In the genomic region with DNA sequence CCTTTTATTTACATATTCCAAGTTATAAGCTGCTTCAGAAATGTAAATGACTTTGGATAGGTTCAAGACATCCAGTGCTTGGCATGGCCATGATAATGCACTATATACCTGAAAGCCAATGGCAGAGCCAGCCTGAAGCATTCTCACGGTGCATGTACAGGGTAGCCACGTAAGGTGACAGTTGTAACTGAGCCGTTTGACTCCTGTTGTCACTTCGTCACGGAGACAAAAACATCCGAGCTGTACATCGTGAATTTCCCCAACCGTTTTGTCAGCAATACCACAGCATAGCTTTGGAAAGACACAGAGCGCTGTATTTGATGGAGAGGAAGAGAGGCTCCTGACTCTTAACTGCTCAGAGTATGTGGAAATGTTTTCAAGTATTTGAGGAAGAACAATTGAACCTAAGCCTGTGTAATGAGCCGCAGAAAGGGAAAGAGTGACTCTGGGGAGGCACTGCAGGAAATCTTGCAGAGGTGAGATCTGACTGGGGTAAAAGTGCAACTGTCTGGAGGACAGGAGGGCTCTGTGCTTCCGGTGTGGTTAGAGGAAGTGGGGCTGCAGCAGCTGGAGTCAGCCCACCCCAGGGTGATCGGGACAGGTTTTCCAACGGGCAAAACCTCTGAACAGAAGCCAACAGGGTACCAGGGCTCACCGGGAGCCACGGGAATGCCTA, we compare ENCODE assay signal across 12 mouse cellular contexts. TPM values are rescaled to one million over a fixed set of nuclear protein-coding genes. Genes with fewer than 3 reads are reported as not detected.
DNase-seq lines count a peak whose midpoint lies in the region; ATAC-seq and TF ChIP-seq lines count a peak whose summit lies in the region.
"Had no signal": no experiment of that assay in that cellular context is flagged by ENCODE, and none has a peak within 500 bp of the region (broad histone marks: within the 10 kb centered on the region; RNA-seq: fewer than 3 reads in every experiment).

No protein-coding gene starts in this region.

- H3K9ac ChIP-seq in intestine, postnatal 0 days (ENCODE audit: low read depth, low read length) = no peak overlapping the region
- no peak overlapping the region for H3K9ac ChIP-seq in intestine, embryonic 16.5 days (ENCODE audit: low read depth, low read length)
- H3K9ac ChIP-seq in midbrain, embryonic 14.5 days (replicated peaks; ENCODE audit: low read length) = no peak overlapping the region

- DNase-seq in thymus, postnatal 0 days (ENCODE audit: low spot score) = peak; percentile 85
- no peak for DNase-seq in midbrain, embryonic 14.5 days
- DNase-seq in frontal cortex, postnatal 36 days (ENCODE audit: low spot score in 2 of 2) = no peak
- no peak for DNase-seq in embryo, embryonic 10.5 days (ENCODE audit: low spot score)
- DNase-seq: right cerebral cortex, adult 18-20 months had no signal

- WGBS in intestine, postnatal 0 days = 56% methylated on average over 15 of the region's 15 CpGs
- WGBS in intestine, embryonic 16.5 days = 67% methylated on average over 15 of the region's 15 CpGs
- 3% methylated on average over 15 of the region's 15 CpGs for WGBS in bone marrow, adult 2 months
- 71% methylated on average over 15 of the region's 15 CpGs for WGBS in midbrain, embryonic 14.5 days

- no peak for TF ChIP-seq CTCF in intestine, postnatal 0 days (IDR thresholded peaks at IDR 0.05; ENCODE audit: low read depth)
- TF ChIP-seq CTCF in bone marrow, adult 2 months (IDR thresholded peaks at IDR 0.05; ENCODE audit: control insufficient read depth, insufficient read depth, low read length) = no peak

- no peaks in the 10 kb centered on the region for H3K4me1 ChIP-seq in intestine, postnatal 0 days (replicated peaks; ENCODE audit: control insufficient read depth, insufficient read depth, low read length)
- H3K4me1 ChIP-seq in intestine, embryonic 16.5 days (ENCODE audit: control insufficient read depth, insufficient read depth, low read length) = no peaks in the 10 kb centered on the region
- H3K4me1 ChIP-seq in bone marrow, adult 2 months (ENCODE audit: control insufficient read depth, insufficient read depth, low read length) = peaks cover 1% of the 10 kb centered on the region; the same call in 1 of the 2 replicates
- H3K4me1 ChIP-seq in midbrain, embryonic 14.5 days (ENCODE audit: control insufficient read depth, insufficient read depth, low read length) = no peaks in the 10 kb centered on the region

- H3K9me3 ChIP-seq in intestine, postnatal 0 days (ENCODE audit: control insufficient read depth) = no peaks in the 10 kb centered on the region
- H3K9me3 ChIP-seq in intestine, embryonic 16.5 days (ENCODE audit: control insufficient read depth, low read length) = no peaks in the 10 kb centered on the region
- no peaks in the 10 kb centered on the region for H3K9me3 ChIP-seq in midbrain, embryonic 14.5 days (ENCODE audit: control insufficient read depth, low read length)
- H3K9me3 ChIP-seq: heart, embryonic 10.5 days had no signal

- TF ChIP-seq POLR2A in bone marrow, adult 2 months (IDR thresholded peaks at IDR 0.05; ENCODE audit: borderline replicate concordance, control insufficient read depth, low read depth, low read length) = no peak

- H3K4me2 ChIP-seq in intestine, postnatal 0 days (replicated peaks; ENCODE audit: low read depth) = 0 out of 2 replicates have a peak overlapping the region, but pooled peaks have one; percentile 9
- H3K4me2 ChIP-seq in intestine, embryonic 16.5 days (ENCODE audit: low read depth, low read length) = no peak overlapping the region
- H3K4me2 ChIP-seq in midbrain, embryonic 14.5 days (ENCODE audit: low read length) = no peak overlapping the region

- H3K4me3 ChIP-seq in intestine, postnatal 0 days (ENCODE audit: low read depth, low read length) = no peak overlapping the region
- H3K4me3 ChIP-seq in intestine, embryonic 16.5 days (ENCODE audit: low read length) = no peak overlapping the region
- H3K4me3 ChIP-seq in bone marrow, adult 2 months (replicated peaks; ENCODE audit: control insufficient read depth, low read depth, low read length) = no peak overlapping the region
- H3K4me3 ChIP-seq in midbrain, embryonic 14.5 days (replicated peaks; ENCODE audit: low read depth, low read length) = no peak overlapping the region
- H3K4me3 ChIP-seq: heart, embryonic 10.5 days; layer of hippocampus, adult 2 months had no signal

- ATAC-seq in intestine, postnatal 0 days = no peak
- ATAC-seq in intestine, embryonic 16.5 days = no peak
- peak; percentile 92 for ATAC-seq in megakaryocyte progenitor cell, adult 5-6 weeks (replicated peaks; ENCODE audit: poor library complexity)
- no peak for ATAC-seq in midbrain, embryonic 14.5 days (ENCODE audit: low FRiP score, low TSS enrichment)
- ATAC-seq: forebrain, embryonic 14.5 days had no signal

- H3K36me3 ChIP-seq in intestine, postnatal 0 days (ENCODE audit: control insufficient read depth, insufficient read depth) = no peaks in the 10 kb centered on the region
- H3K36me3 ChIP-seq in intestine, embryonic 16.5 days (ENCODE audit: control insufficient read depth, insufficient read depth, low read length) = no peaks in the 10 kb centered on the region
- no peaks in the 10 kb centered on the region for H3K36me3 ChIP-seq in midbrain, embryonic 14.5 days (ENCODE audit: control insufficient read depth, insufficient read depth, low read length)
- H3K36me3 ChIP-seq: heart, embryonic 10.5 days had no signal

- H3K27me3 ChIP-seq in intestine, postnatal 0 days (replicated peaks; ENCODE audit: control insufficient read depth, insufficient read depth, low read length) = no peaks in the 10 kb centered on the region
- no peaks in the 10 kb centered on the region for H3K27me3 ChIP-seq in intestine, embryonic 16.5 days (replicated peaks; ENCODE audit: control insufficient read depth, insufficient read depth, low read length)
- no peaks in the 10 kb centered on the region for H3K27me3 ChIP-seq in midbrain, embryonic 14.5 days (ENCODE audit: control insufficient read depth, insufficient read depth, low read length)

- H3K27ac ChIP-seq in intestine, postnatal 0 days (ENCODE audit: low read depth, low read length) = no peak overlapping the region
- no peak overlapping the region for H3K27ac ChIP-seq in intestine, embryonic 16.5 days (ENCODE audit: low read length)
- H3K27ac ChIP-seq in bone marrow, adult 2 months (ENCODE audit: control insufficient read depth, insufficient read depth, low read depth, low read length, poor library complexity) = peak overlapping the region; percentile 54
- H3K27ac ChIP-seq in midbrain, embryonic 14.5 days (replicated peaks; ENCODE audit: low read depth, low read length) = no peak overlapping the region
- H3K27ac ChIP-seq: heart, embryonic 10.5 days; layer of hippocampus, adult 2 months had no signal

RNA-seq across cellular contexts. Expression of gene Egr2, which starts 31.8 kb away (rescaled TPM):
- polyA plus RNA-seq in intestine, postnatal 0 days (2015; fragmentation: Nextera tagmentation; extraction: Ambion mirVana) = 0.60 TPM in 2 replicates
- 0.23 and 0.36 TPM in 2 replicates for polyA plus RNA-seq in intestine, embryonic 16.5 days (2015; fragmentation: Nextera tagmentation; extraction: Ambion mirVana)
- polyA plus RNA-seq in bone marrow, adult 2 months (2011; ENCODE audit: insufficient read depth, insufficient read length, low replicate concordance, missing spikeins) = not detected in 2 replicates
- 0.84 and 1.1 TPM in 2 replicates for total RNA-seq in megakaryocyte progenitor cell, adult 5-6 weeks (2015)
- total RNA-seq in megakaryocyte progenitor cell, adult 5-6 weeks (2017) = 1.9 and 2.2 TPM in 2 replicates
- polyA plus RNA-seq in thymus, postnatal 0 days (2015; fragmentation: Nextera tagmentation; extraction: Ambion mirVana) = 8.7 and 10.7 TPM in 2 replicates
- 0.12 and 1.0 TPM in 2 replicates for polyA plus RNA-seq in midbrain, embryonic 14.5 days (2014; fragmentation: Nextera tagmentation; extraction: Ambion mirVana)

RNA-seq across cellular contexts. Expression of gene Ado, which starts 45.3 kb away (rescaled TPM):
- 17.4 and 18.5 TPM in 2 replicates for polyA plus RNA-seq in intestine, postnatal 0 days (2015; fragmentation: Nextera tagmentation; extraction: Ambion mirVana)
- polyA plus RNA-seq in intestine, embryonic 16.5 days (2015; fragmentation: Nextera tagmentation; extraction: Ambion mirVana) = 43.2 and 43.5 TPM in 2 replicates
- polyA plus RNA-seq in bone marrow, adult 2 months (2011; ENCODE audit: insufficient read depth, insufficient read length, low replicate concordance, missing spikeins) = 4.1 and 4.2 TPM in 2 replicates
- 15.5 and 15.9 TPM in 2 replicates for total RNA-seq in megakaryocyte progenitor cell, adult 5-6 weeks (2015)
- total RNA-seq in megakaryocyte progenitor cell, adult 5-6 weeks (2017) = 19.7 and 21.2 TPM in 2 replicates
- polyA plus RNA-seq in thymus, postnatal 0 days (2015; fragmentation: Nextera tagmentation; extraction: Ambion mirVana) = 33.2 and 33.3 TPM in 2 replicates
- 77.1 and 98.6 TPM in 2 replicates for polyA plus RNA-seq in midbrain, embryonic 14.5 days (2014; fragmentation: Nextera tagmentation; extraction: Ambion mirVana)
